Mouse (Mus musculus) limb, embryonic 14.5 days (tissue): ENCODE results near the gene Padi4. TPM values are rescaled to one million over a fixed set of nuclear protein-coding genes. Genes with fewer than 3 reads are reported as not detected.

Experiments
- ATAC-seq: fragments of 200-750 bp; cut with Nextera tagmentation; 2 replicates; pipeline ENCODE4 v1.8.0; 2017; ENCODE audit warnings: low read depth, moderate number of reproducible peaks, moderate TSS enrichment; ENCODE audit not compliant: low FRiP score
- DNase-seq: peaks from one replicate; pipeline ENCODE4 v3.0.0-alpha.2; 2015; ENCODE audit warnings: low spot score
- H3K27ac ChIP-seq: fragments of 300-500 bp; sonication (generic); replicated peaks from 2 replicates; pipeline ENCODE4 v1.5.1; 2014; ENCODE audit warnings: low read depth, mild to moderate bottlenecking, low read length, moderate library complexity, mixed read lengths
- H3K27me3 ChIP-seq: fragments of 300-500 bp; sonication (generic); 2 replicates; pipeline ENCODE4 v1.6.1; 2014; ENCODE audit warnings: low read length, mixed read lengths; ENCODE audit not compliant: control insufficient read depth, insufficient read depth
- H3K36me3 ChIP-seq: fragments of 300-500 bp; sonication (generic); 2 replicates; pipeline ENCODE4 v1.6.1; 2014; ENCODE audit warnings: mild to moderate bottlenecking, low read length, moderate library complexity, mixed read lengths; ENCODE audit not compliant: control insufficient read depth, insufficient read depth
- H3K4me1 ChIP-seq: fragments of 300-500 bp; sonication (generic); 2 replicates; pipeline ENCODE4 v1.6.1; 2014; ENCODE audit warnings: antibody characterized with exemption, low read length, mixed read lengths; ENCODE audit not compliant: control insufficient read depth, insufficient read depth
- H3K4me2 ChIP-seq: fragments of 300-500 bp; sonication (generic); replicated peaks from 2 replicates; pipeline ENCODE4 v1.6.1; 2014; ENCODE audit warnings: low read depth, mild to moderate bottlenecking, low read length, moderate library complexity; ENCODE audit not compliant: severe bottlenecking
- H3K4me3 ChIP-seq: fragments of 300-500 bp; sonication (generic); replicated peaks from 2 replicates; pipeline ENCODE4 v1.5.1; 2014; ENCODE audit warnings: low read length
- H3K9ac ChIP-seq: fragments of 300-500 bp; sonication (generic); 2 replicates; pipeline ENCODE4 v1.6.1; 2014; ENCODE audit warnings: mild to moderate bottlenecking, low read depth, low read length, moderate library complexity; ENCODE audit not compliant: severe bottlenecking
- H3K9me3 ChIP-seq: fragments of 300-500 bp; sonication (generic); 2 replicates; pipeline ENCODE4 v1.6.1; 2016; ENCODE audit warnings: low read length; ENCODE audit not compliant: control insufficient read depth
- POLR2A ChIP-seq: fragments of 200-500 bp; IDR thresholded peaks from 2 replicates; pipeline ENCODE4 v1.8.0; 2012; ENCODE audit warnings: inconsistent platforms, mild to moderate bottlenecking, moderate library complexity, borderline replicate concordance; ENCODE audit not compliant: insufficient read depth, insufficient read length; ENCODE audit errors: extremely low read depth
- WGBS: fragments of 180-500 bp; shearing (Covaris S2); extraction: QIAGEN DNeasy Blood & Tissue Kit; methylation state at CpG from one replicate; pipeline ENCODE4 v1.1.7; 2014; 5-methylcytosine and 5-hydroxymethylcytosine counted together
- polyA plus RNA-seq, 2 experiments: library from polyadenylated mRNA; depleted of rRNA in 1 of 2; stranded (reverse) in 1 of 2; unstranded in 1 of 2; fragments of >200 nt; fragmentation: Nextera tagmentation in 1 of 2; extraction: Ambion mirVana in 1 of 2; gene quantifications; 2 replicates each; pipeline versions ENCODE4 v1.2.1 to v1.2.3; 2012 to 2014

The Padi4 gene
- polyA plus RNA-seq, 2 experiments = 0.11 TPM; not detected in 1

DNA sequence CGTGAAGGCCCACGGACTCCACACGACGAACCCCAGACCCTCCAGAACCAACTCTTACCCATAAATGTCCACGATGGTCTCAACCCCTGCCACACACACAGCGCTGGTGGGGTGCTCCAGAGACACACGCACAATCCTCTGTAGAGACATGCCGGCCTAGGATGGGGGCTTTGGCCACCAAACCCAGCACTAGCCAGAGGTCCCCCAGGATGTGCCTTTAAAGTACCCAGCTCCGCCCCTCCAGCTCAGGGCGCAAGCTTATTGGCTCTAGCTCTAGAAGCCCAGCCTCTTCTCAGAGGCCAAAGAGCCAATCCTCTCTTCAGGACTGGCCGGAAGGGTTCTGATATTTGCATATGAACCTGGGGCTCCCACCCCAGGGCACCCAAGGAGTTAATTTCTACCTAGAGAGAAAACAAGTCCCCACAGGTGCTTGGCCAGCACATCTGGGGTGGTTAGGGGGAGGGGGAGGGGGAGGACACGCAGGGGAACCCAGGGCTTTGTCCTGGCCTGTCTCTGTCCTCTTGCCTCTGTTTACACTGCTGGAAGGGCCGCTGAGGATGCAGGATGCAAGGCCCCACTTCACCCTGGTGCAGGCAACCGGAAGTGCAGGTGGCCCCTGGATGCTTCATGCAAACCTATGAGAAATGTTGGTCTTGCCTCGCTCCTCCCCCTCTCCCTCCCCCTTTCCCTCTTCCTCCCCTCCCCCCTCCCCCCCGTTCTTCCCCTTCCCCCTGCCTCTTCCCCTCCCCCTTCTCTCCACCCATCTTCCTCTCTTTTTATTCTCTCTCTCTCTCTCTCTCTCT is 36.6 kb upstream of the Padi4 start, which contains the start of gene Padi3:
TSS of gene Padi3 (minus strand) at position 191 of the 803 bp plus-strand sequence.
- Histone ChIP-seq H3K27ac (no peak within 1 kb of the TSS), H3K27me3 (no peaks in the 10 kb centered on the region), H3K4me2 (no peak within 1 kb of the TSS), H3K4me1 (peaks cover 24% of the 10 kb centered on the region), H3K9me3 (no peaks in the 10 kb centered on the region), H3K4me3 (no peak within 1 kb of the TSS), H3K36me3 (no peaks in the 10 kb centered on the region), H3K9ac (no peak within 1 kb of the TSS)
- DNase-seq (no peak), ATAC-seq (no peak)
- 72% methylated on average over 15 of the region's 16 CpGs for WGBS
- TF ChIP-seq POLR2A = no peak

DNA sequence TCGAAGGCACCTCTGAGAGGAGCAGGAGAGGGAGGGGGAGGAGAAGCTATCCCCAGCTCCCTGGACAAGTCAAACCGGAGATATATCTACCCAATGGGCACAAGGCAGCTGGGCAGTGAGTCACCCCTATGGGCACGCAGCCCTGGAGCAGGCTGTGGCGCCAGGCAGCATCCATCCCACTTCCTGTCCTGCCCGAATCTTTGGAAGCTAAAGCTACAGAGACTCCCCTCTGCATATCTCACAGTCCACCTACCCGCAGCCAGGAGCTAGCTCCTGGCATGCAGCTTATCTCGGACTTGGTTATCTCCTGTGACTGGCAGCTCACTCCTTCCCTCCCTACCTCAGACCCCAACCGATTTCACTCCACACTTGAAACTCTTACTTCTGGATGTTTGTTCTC is 35.1 kb upstream of the Padi4 start:
- no peak for TF ChIP-seq POLR2A

DNA sequence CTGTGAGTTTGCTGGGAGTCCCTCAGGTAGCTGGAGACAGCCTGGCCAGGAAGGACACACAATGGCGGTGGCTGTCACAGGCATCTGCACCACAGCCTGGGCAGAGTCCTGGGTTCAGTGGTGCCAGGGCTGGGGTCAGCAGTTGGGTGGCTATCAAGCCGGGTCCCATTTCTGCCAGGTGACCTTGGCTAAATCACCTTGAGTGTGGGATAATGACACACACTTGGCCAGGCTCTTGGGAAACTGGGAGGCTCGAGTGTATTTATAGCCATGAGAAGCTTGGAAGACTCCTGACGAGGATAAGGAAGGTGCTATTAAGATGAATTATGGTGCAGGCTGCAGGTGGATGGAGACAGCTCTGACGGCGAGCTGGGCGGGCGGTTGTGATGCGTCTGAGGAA is 30.6 kb upstream of the Padi4 start:
- Histone ChIP-seq H3K4me1 (no peaks in the 10 kb centered on the region), H3K9me3 (no peaks in the 10 kb centered on the region), H3K4me2 (no peak overlapping the region), H3K9ac (no peak overlapping the region), H3K27me3 (no peaks in the 10 kb centered on the region), H3K4me3 (no peak overlapping the region), H3K36me3 (no peaks in the 10 kb centered on the region), H3K27ac (no peak overlapping the region)
- DNase-seq (no peak), ATAC-seq (no peak)
- 74% methylated on average over 9 of the region's 9 CpGs for WGBS
- TF ChIP-seq POLR2A = no peak

More for the DNA sequence above, 35.1 kb upstream of the Padi4 start:
- peaks cover 23% of the 10 kb centered on the region for H3K4me1 ChIP-seq
- no peak overlapping the region for H3K4me2 ChIP-seq
- no peaks in the 10 kb centered on the region for H3K27me3 ChIP-seq
- no peak for ATAC-seq
- H3K27ac ChIP-seq = no peak overlapping the region
- no peak overlapping the region for H3K4me3 ChIP-seq
- no peaks in the 10 kb centered on the region for H3K9me3 ChIP-seq
- 82% methylated on average over 8 of the region's 8 CpGs for WGBS
- H3K36me3 ChIP-seq = no peaks in the 10 kb centered on the region
- H3K9ac ChIP-seq = no peak overlapping the region
- no peak for DNase-seq

DNA sequence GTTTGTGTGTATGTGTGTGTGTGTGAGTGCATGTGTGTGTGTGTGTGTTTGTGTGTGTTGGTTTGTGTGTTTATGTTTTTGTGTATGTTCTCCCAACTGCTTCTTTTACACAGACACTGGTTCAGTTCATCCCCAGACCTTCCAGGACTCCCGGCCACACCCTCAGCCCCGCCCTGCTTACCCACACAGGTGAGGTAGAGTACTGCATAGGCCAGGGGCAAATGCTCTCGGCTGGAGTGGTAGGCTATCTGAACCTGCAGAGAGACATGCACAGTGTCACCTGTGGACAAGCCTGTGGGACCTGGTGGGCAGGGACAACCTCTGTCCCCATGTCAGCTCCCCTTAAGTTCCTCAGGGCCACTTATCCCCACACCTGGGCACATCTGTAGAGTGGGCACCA is 27.3 kb upstream of the Padi4 start:
- Histone ChIP-seq H3K36me3 (no peaks in the 10 kb centered on the region), H3K9ac (no peak overlapping the region), H3K4me3 (no peak overlapping the region), H3K27me3 (no peaks in the 10 kb centered on the region), H3K4me2 (no peak overlapping the region), H3K9me3 (no peaks in the 10 kb centered on the region), H3K4me1 (no peaks in the 10 kb centered on the region; the same call in 1 of the 2 replicates), H3K27ac (no peak overlapping the region)
- 80% methylated on average over 3 of the region's 3 CpGs for WGBS
- TF ChIP-seq POLR2A = no peak
- DNase-seq = no peak
- no peak for ATAC-seq

DNA sequence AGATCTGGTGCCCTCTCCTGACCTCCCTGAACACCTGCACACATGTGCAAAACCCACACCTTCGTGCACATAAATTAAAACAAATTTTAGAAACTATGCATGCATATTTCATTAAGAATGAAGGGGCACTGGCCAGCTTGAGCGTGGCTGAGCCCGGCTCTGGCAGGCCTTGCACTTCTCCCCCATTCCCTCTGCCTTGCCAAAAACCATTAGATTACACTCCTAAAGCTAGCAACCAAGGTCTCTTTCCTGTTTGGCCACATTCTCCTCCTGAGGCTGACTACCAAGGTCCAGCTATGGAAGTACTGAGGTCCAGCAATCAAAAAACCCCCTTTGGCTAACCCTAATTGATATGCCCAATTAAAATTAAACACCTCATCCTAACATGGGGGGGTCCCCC is 22.8 kb upstream of the Padi4 start:
- H3K9ac ChIP-seq = no peak overlapping the region
- no peaks in the 10 kb centered on the region for H3K36me3 ChIP-seq
- H3K4me3 ChIP-seq = no peak overlapping the region
- H3K9me3 ChIP-seq = no peaks in the 10 kb centered on the region
- H3K4me2 ChIP-seq = no peak overlapping the region
- H3K4me1 ChIP-seq = no peaks in the 10 kb centered on the region; the same call in 1 of the 2 replicates
- no peak overlapping the region for H3K27ac ChIP-seq
- no peaks in the 10 kb centered on the region for H3K27me3 ChIP-seq
- 72% methylated on average over 3 of the region's 3 CpGs for WGBS
- TF ChIP-seq POLR2A = no peak
- no peak for ATAC-seq
- no peak for DNase-seq
